Mouse (Mus musculus) midbrain, postnatal 0 days (tissue): ENCODE data around the gene Slc35b2. TPM values are rescaled to one million over a fixed set of nuclear protein-coding genes. Genes with fewer than 3 reads are reported as not detected.

ENCODE experiments used
- ATAC-seq: fragments of 200-750 bp; cut with Nextera tagmentation; 2 replicates; pipeline ENCODE4 v1.8.0; 2017; ENCODE audit warnings: moderate number of reproducible peaks, mild to moderate bottlenecking, moderate TSS enrichment, moderate library complexity; ENCODE audit not compliant: low FRiP score
- DNase-seq: peaks from one replicate; pipeline ENCODE4 v3.0.0-alpha.2; 2015; ENCODE audit warnings: low spot score
- H3K27ac ChIP-seq: fragments of 300-500 bp; sonication (generic); 2 replicates; pipeline ENCODE4 v1.5.1; 2014; ENCODE audit warnings: low read depth, mild to moderate bottlenecking, low read length, mixed read lengths
- H3K27me3 ChIP-seq: fragments of 300-500 bp; sonication (generic); 2 replicates; pipeline ENCODE4 v1.6.1; 2014; ENCODE audit warnings: low read length, control low read depth, mixed read lengths; ENCODE audit not compliant: insufficient read depth
- H3K36me3 ChIP-seq: fragments of 300-500 bp; sonication (generic); 2 replicates; pipeline ENCODE4 v1.6.1; 2014; ENCODE audit warnings: low read length, control low read depth, mixed read lengths; ENCODE audit not compliant: insufficient read depth
- H3K4me1 ChIP-seq: fragments of 300-500 bp; sonication (generic); 2 replicates; pipeline ENCODE4 v1.6.1; 2014; ENCODE audit warnings: mild to moderate bottlenecking, control low read depth, antibody characterized with exemption, low read length, mixed read lengths; ENCODE audit not compliant: insufficient read depth
- H3K4me2 ChIP-seq: fragments of 300-500 bp; sonication (generic); 2 replicates; pipeline ENCODE4 v1.6.1; 2014; ENCODE audit warnings: low read depth, mild to moderate bottlenecking, low read length, mixed read lengths; ENCODE audit not compliant: poor library complexity, severe bottlenecking
- H3K4me3 ChIP-seq: fragments of 300-500 bp; sonication (generic); 2 replicates; pipeline ENCODE4 v1.5.1; 2014; ENCODE audit warnings: low read depth, mild to moderate bottlenecking, low read length, moderate library complexity
- H3K9ac ChIP-seq: fragments of 300-500 bp; sonication (generic); replicated peaks from 2 replicates; pipeline ENCODE4 v1.6.1; 2014; ENCODE audit warnings: mild to moderate bottlenecking, low read length, moderate library complexity, mixed read lengths; ENCODE audit not compliant: poor library complexity, severe bottlenecking
- H3K9me3 ChIP-seq: fragments of 300-500 bp; sonication (generic); 2 replicates; pipeline ENCODE4 v1.6.1; 2016; ENCODE audit warnings: low read length, control low read depth
- CTCF ChIP-seq: IDR thresholded peaks from 2 replicates; pipeline ENCODE4 v1.5.1; 2016; ENCODE audit warnings: antibody characterized with exemption, mild to moderate bottlenecking
- WGBS: fragments of 180-500 bp; shearing (Covaris S2); extraction: QIAGEN DNeasy Blood & Tissue Kit; methylation state at CpG from one replicate; pipeline ENCODE4 v1.1.7; 2014; 5-methylcytosine and 5-hydroxymethylcytosine counted together
- polyA plus RNA-seq: library from polyadenylated mRNA; unstranded; fragments of >200 nt; fragmentation: Nextera tagmentation; extraction: Ambion mirVana; gene quantifications from 2 replicates; pipeline ENCODE4 v1.2.1, GENCODE M21; 2015
- total RNA-seq: library from RNA; depleted of rRNA; stranded (reverse); fragments of >200 nt; gene quantifications from 2 replicates; pipeline ENCODE4 v1.2.3, GENCODE M21; 2014

Gene Slc35b2
- total and polyA plus RNA-seq, 2 experiments from 2014 or later, result 71.8 to 113 TPM

DNA sequence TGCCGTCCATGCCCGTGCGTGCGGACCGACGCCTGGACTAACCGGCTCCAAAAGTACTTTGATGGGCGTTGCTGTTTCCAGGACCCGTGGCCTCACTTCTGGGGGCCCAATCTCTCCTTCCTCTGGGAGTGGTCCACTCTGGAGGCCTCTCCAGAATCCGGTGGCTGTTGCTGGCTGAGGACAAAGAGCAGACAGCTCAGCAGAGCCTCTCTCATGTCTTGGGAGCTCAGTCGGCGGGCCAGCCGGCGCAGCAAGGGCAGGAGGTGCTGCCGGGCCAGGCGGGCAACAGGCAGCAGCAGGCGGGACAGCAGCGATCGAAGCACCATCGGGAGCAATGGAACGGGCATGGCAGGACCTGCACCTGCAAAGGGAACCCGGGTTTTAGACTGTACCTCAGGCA lies 37.7 kb downstream of the Slc35b2 start:
- no peak overlapping the region for H3K4me3 ChIP-seq
- no peak overlapping the region for H3K27ac ChIP-seq
- H3K27me3 ChIP-seq, result peaks cover 16% of the 10 kb centered on the region
- DNase-seq (no peak), ATAC-seq (no peak)
- no peaks in the 10 kb centered on the region for H3K36me3 ChIP-seq
- H3K4me2 ChIP-seq, result no peak overlapping the region
- TF ChIP-seq CTCF, result no peak
- H3K4me1 ChIP-seq, result no peaks in the 10 kb centered on the region; the same call in 1 of the 2 replicates
- no peak overlapping the region for H3K9ac ChIP-seq
- WGBS, result 21% methylated on average over 22 of the region's 22 CpGs
- H3K9me3 ChIP-seq, result no peaks in the 10 kb centered on the region

DNA sequence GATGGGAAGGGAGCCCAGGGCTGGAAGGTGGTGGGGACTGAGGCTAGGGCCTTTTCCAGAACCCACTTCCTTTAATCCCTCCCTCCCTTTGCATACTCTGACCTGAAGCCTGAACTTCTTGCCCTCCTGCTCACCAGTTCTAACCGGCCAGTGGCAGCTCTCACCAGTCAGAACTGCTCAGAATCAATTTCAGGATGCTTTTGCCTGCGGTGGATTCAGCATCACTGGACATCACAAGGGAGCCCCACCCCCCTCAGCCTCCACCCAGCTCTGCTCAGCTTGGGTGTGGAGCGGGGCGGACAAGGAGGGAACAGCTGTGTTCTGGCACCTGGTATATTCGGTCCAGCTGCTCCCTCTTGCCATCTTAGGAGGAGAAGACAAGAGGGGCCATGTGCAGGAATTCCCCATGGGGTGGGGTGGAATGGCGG lies 38.2 kb downstream of the Slc35b2 start, which contains the start of gene Mymx:
Gene Mymx, minus strand, starts transcription at position 226 of the 428 bp plus-strand sequence.
- Histone ChIP-seq H3K9ac (no peak within 1 kb of the TSS), H3K4me1 (no peaks in the 10 kb centered on the region; the same call in 1 of the 2 replicates), H3K36me3 (no peaks in the 10 kb centered on the region), H3K27ac (no peak within 1 kb of the TSS), H3K4me2 (no peak within 1 kb of the TSS), H3K9me3 (no peaks in the 10 kb centered on the region), H3K4me3 (no peak within 1 kb of the TSS), H3K27me3 (peaks cover 16% of the 10 kb centered on the region)
- DNase-seq, result no peak
- no peak for TF ChIP-seq CTCF
- 40% methylated on average over 6 of the region's 6 CpGs for whole genome bisulfite sequencing
- ATAC-seq, result no peak

DNA sequence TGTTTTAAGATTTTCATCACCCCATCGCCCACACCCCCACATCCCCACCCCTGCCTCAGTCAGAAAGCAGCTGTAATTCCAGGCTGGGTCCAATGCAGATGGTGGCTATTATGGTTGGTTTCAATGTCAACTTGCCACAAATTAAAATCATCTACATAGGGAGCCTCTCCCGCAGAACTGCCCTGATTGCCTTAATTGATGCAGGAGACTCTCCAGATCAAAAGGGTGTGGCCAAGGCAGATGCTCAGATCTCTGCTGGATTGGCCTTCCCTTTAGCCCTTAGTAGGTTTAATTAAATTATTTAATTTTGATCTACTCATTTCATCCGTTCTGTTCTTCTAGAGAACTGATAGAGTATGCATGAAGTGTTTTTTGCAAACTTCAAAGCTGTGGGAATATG lies 39.3 kb downstream of the Slc35b2 start:
- Histone ChIP-seq H3K9ac (no peak overlapping the region), H3K36me3 (no peaks in the 10 kb centered on the region), H3K4me3 (no peak overlapping the region), H3K9me3 (no peaks in the 10 kb centered on the region), H3K27ac (no peak overlapping the region), H3K4me1 (no peaks in the 10 kb centered on the region; the same call in 1 of the 2 replicates), H3K27me3 (peaks cover 16% of the 10 kb centered on the region), H3K4me2 (no peak overlapping the region)
- DNase-seq, result no peak
- ATAC-seq, result no peak
- no peak for TF ChIP-seq CTCF
- 76% methylated on average over 3 of the region's 3 CpGs for WGBS

DNA sequence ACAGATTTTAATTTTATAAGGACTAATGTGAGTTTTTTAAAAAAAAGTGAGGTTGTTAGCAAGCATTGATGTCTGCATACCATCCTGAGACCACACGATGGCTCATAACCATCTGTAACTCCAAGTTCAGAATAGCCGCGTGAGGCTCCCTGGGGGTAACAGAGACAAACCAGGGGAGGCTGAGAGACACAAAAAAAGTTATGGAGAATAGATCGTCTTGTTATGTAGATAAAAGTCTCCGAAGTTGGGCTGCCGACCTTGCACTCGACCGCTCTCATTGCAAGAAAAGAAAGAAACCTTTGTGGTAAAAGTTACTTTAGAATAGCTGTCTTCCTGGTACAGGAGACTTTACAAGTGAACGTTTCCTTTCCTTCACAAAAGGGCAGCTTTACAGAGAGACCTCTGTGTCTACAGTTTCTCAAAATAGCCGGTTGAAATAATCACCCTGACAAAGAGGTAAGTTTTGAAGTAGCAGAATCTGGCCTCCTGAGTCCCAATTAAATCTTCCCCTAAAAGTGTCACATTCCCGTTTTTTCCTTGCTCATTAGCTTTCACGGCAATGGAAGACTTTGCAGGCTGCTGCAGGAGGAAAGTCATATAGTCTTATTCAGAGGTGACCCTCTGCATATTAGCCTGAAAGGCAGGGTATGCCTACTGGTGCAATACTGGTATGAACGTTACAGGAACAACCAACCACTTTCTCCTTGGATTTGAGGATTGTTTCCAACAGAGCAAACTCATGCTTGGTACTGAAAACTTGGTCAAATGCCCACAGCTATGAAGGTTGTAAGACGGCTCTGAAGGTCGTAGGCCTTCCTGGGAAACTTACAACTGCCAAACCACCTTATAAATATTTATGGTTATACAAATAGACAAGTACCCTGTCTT lies 43.6 kb downstream of the Slc35b2 start:
- 79% methylated on average over 15 of the region's 15 CpGs for WGBS
- no peaks in the 10 kb centered on the region for H3K4me1 ChIP-seq
- H3K4me3 ChIP-seq, result no peak overlapping the region
- H3K4me2 ChIP-seq, result no peak overlapping the region
- DNase-seq (no peak), ATAC-seq (no peak)
- H3K27me3 ChIP-seq, result no peaks in the 10 kb centered on the region
- H3K27ac ChIP-seq, result no peak overlapping the region
- no peaks in the 10 kb centered on the region for H3K36me3 ChIP-seq
- no peaks in the 10 kb centered on the region for H3K9me3 ChIP-seq
- no peak overlapping the region for H3K9ac ChIP-seq
- no peak for TF ChIP-seq CTCF

DNA sequence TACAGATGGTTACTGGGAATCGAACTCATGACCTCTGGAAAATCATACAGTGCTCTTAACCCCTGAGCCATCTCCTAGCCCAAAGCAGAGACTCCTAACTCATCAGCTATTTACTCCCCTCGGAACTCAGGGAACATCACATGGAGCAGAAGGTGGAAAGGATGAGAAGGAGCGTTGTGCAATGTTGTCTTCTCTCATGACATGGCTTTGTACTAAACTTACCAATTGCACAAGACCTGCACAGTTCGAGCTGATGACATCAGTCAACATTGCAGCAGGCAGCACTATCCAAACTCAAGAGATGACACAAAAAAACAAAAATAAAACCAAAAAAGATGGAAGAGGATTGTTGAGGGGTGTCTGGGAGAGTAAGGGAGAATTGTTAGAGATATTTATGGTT lies 44.7 kb downstream of the Slc35b2 start:
- no peak overlapping the region for H3K9ac ChIP-seq
- ATAC-seq (no peak), DNase-seq (no peak)
- 92% methylated on average over 4 of the region's 4 CpGs for WGBS
- TF ChIP-seq CTCF, result no peak
- no peaks in the 10 kb centered on the region for H3K36me3 ChIP-seq
- H3K4me3 ChIP-seq, result no peak overlapping the region
- no peaks in the 10 kb centered on the region for H3K9me3 ChIP-seq
- no peak overlapping the region for H3K27ac ChIP-seq
- no peaks in the 10 kb centered on the region for H3K27me3 ChIP-seq
- no peaks in the 10 kb centered on the region for H3K4me1 ChIP-seq
- no peak overlapping the region for H3K4me2 ChIP-seq

DNA sequence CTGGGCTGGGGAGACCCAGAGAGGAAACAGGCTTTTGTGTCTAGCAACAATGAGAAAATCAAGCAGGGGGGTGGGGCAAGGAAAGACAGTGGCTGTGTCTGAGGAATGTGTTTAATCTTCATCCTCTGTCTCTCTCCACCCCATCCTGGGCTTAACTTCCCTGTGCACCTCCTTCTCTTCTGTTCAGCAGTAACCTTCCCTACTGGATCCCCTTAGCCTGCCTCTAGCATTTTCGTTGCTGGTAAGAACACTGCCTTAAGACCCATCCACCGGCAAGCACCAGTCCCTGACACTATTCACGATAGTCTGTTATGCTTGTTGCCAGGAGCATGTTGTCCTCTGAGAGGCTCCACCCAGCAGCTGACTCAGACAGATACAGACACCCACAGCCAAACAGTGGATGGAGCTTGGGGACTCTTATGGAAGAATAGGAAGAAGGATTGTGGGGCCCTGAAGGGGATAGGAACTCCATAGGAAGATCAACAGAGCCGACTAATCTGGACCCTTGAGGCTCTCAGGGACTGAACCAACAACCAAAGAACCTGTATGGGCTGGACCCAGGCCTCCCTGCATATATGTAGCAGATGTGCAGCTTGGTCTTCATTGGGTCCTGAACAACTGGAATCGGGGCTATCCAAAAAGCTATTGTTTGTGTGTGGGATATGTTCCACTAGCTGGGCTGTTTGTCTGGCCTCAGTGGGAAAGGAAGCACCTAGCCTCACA lies 46.6 kb downstream of the Slc35b2 start:
- no peak overlapping the region for H3K4me3 ChIP-seq
- ATAC-seq, result no peak

More for the DNA sequence above, 46.6 kb downstream of the Slc35b2 start:
- 15% methylated on average over 5 of the region's 5 CpGs for WGBS
- no peaks in the 10 kb centered on the region for H3K36me3 ChIP-seq
- H3K4me1 ChIP-seq, result no peaks in the 10 kb centered on the region
- H3K27ac ChIP-seq, result no peak overlapping the region
- no peak for DNase-seq
- no peak for TF ChIP-seq CTCF
- no peaks in the 10 kb centered on the region for H3K27me3 ChIP-seq
- no peaks in the 10 kb centered on the region for H3K9me3 ChIP-seq
- no peak overlapping the region for H3K9ac ChIP-seq
- no peak overlapping the region for H3K4me2 ChIP-seq
